Mouse (Mus musculus): Measurements from ENCODE around the gene Lexm. TPM values are rescaled to one million over a fixed set of nuclear protein-coding genes. Genes with fewer than 3 reads are reported as not detected.

Gene Lexm
- polyA plus RNA-seq, 1 experiment from 2014 or later: not detected

- ATAC-seq (ENCODE audit: low FRiP score): no peak
- WGBS: 85% methylated on average over 4 of the region's 4 CpGs
Observed at GRCm38 (mm10) chr4:106597741-106598140, 19.3 kb downstream of the Lexm start.

DNA sequence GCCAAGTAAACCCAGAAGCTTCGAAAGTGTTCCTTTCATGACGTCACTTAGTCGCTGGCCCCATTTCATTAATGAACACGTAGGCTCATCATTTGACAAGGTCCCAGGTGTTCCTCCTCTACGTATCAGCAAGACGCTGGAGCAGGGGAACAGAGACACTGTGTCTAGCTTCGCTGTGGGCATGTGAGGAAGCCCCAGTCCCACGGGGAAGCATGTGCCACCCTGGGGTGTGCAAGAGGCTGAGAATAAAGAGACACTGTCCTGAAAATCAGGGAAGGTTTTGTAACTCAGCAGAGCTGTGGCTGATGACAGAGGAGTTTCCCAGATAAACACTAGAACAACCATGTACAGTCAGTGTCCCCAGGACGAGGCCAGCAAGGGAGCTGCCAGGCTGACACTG is 20.0 kb downstream of the Lexm start:
- no peaks in the 10 kb centered on the region for H3K27me3 ChIP-seq (ENCODE audit: control insufficient read depth, insufficient read depth, low read length)
- 71% methylated on average over 9 of the region's 9 CpGs for whole genome bisulfite sequencing
- no peaks in the 10 kb centered on the region for H3K36me3 ChIP-seq (replicated peaks; ENCODE audit: control insufficient read depth, insufficient read depth)
- no peaks in the 10 kb centered on the region for H3K4me1 ChIP-seq (replicated peaks; ENCODE audit: control insufficient read depth, insufficient read depth, low read length)
- no peaks in the 10 kb centered on the region for H3K9me3 ChIP-seq (ENCODE audit: control insufficient read depth, low read length)
- no peak overlapping the region for H3K4me3 ChIP-seq (replicated peaks; ENCODE audit: low read length)
- ATAC-seq (ENCODE audit: low FRiP score): no peak
- no peak for DNase-seq (ENCODE audit: low spot score)
- H3K27ac ChIP-seq: no peak overlapping the region
- H3K9ac ChIP-seq: no peak overlapping the region
- no peak overlapping the region for H3K4me2 ChIP-seq (replicated peaks)

More at GRCm38 (mm10) chr4:106597741-106598140, 19.3 kb downstream of the Lexm start:
- DNase-seq (ENCODE audit: low spot score): no peak
- Histone ChIP-seq H3K27ac (no peak overlapping the region), H3K36me3 (replicated peaks; ENCODE audit: control insufficient read depth, insufficient read depth) (no peaks in the 10 kb centered on the region), H3K9ac (no peak overlapping the region), H3K4me2 (replicated peaks) (no peak overlapping the region), H3K9me3 (ENCODE audit: control insufficient read depth, low read length) (no peaks in the 10 kb centered on the region), H3K27me3 (ENCODE audit: control insufficient read depth, insufficient read depth, low read length) (no peaks in the 10 kb centered on the region), H3K4me3 (replicated peaks; ENCODE audit: low read length) (no peak overlapping the region), H3K4me1 (replicated peaks; ENCODE audit: control insufficient read depth, insufficient read depth, low read length) (no peaks in the 10 kb centered on the region)

DNA sequence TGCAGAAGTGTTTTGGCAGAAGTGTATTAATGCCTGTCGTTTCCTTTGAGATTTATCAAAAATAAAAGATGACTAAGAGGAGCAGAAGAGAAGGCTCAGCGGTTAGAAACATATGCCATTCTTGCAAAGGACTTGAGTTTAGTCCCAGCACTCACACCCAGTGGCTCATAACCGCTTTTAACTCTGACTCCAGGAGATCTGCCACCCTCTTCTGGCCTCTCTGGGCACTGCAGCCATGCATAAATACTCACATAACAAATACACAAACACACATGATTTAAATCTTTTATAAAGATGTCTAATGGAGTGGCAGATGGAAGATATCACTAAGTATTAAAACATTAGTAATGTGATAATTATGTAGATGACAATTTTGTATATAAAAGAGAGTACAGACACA is 20.8 kb downstream of the Lexm start:
- H3K27me3 ChIP-seq (ENCODE audit: control insufficient read depth, insufficient read depth, low read length): no peaks in the 10 kb centered on the region
- no peak overlapping the region for H3K4me3 ChIP-seq (replicated peaks; ENCODE audit: low read length)
- ATAC-seq (ENCODE audit: low FRiP score): no peak
- H3K9me3 ChIP-seq (ENCODE audit: control insufficient read depth, low read length): no peaks in the 10 kb centered on the region
- WGBS: 58% methylated on average over 3 of the region's 3 CpGs
- H3K4me1 ChIP-seq (replicated peaks; ENCODE audit: control insufficient read depth, insufficient read depth, low read length): no peaks in the 10 kb centered on the region
- no peak overlapping the region for H3K9ac ChIP-seq
- H3K36me3 ChIP-seq (replicated peaks; ENCODE audit: control insufficient read depth, insufficient read depth): no peaks in the 10 kb centered on the region
- H3K27ac ChIP-seq: no peak overlapping the region
- no peak for DNase-seq (ENCODE audit: low spot score)
- H3K4me2 ChIP-seq (replicated peaks): no peak overlapping the region

DNA sequence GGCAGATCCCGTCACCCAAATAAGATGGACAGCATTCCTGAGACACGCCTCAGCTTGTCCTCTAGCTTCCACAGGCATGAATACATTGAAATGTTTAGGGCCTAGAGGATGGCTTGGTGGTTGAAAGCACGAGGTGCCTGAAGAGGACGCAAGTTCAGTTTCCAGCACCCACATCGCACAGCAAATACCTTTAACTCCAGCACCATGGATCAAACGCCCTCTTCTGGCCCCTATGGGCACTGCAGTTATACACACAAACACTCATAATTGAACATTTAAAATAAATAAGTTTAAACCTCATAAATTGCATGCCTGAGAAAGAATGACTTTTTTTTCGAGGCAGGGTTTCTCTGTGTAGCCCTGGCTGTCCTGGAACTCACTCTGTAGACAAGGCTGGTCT is 23.4 kb downstream of the Lexm start:
- Histone ChIP-seq H3K4me2 (replicated peaks) (no peak overlapping the region), H3K36me3 (replicated peaks; ENCODE audit: control insufficient read depth, insufficient read depth) (peaks cover 17% of the 10 kb centered on the region), H3K9ac (no peak overlapping the region), H3K4me3 (replicated peaks; ENCODE audit: low read length) (no peak overlapping the region), H3K4me1 (replicated peaks; ENCODE audit: control insufficient read depth, insufficient read depth, low read length) (no peaks in the 10 kb centered on the region), H3K9me3 (ENCODE audit: control insufficient read depth, low read length) (no peaks in the 10 kb centered on the region), H3K27me3 (ENCODE audit: control insufficient read depth, insufficient read depth, low read length) (no peaks in the 10 kb centered on the region), H3K27ac (no peak overlapping the region)
- WGBS: 64% methylated on average over 7 of the region's 7 CpGs
- DNase-seq (ENCODE audit: low spot score): no peak
- no peak for ATAC-seq (ENCODE audit: low FRiP score)

- WGBS: 91% methylated on average over 9 of the region's 9 CpGs
- Histone ChIP-seq H3K4me3 (replicated peaks; ENCODE audit: low read length) (no peak overlapping the region), H3K9me3 (ENCODE audit: control insufficient read depth, low read length) (no peaks in the 10 kb centered on the region), H3K9ac (no peak overlapping the region), H3K27ac (no peak overlapping the region), H3K4me1 (replicated peaks; ENCODE audit: control insufficient read depth, insufficient read depth, low read length) (no peaks in the 10 kb centered on the region), H3K27me3 (ENCODE audit: control insufficient read depth, insufficient read depth, low read length) (no peaks in the 10 kb centered on the region), H3K36me3 (replicated peaks; ENCODE audit: control insufficient read depth, insufficient read depth) (peaks cover 44% of the 10 kb centered on the region), H3K4me2 (replicated peaks) (no peak overlapping the region)
- ATAC-seq (ENCODE audit: low FRiP score) (no peak), DNase-seq (ENCODE audit: low spot score) (no peak)
Observed at GRCm38 (mm10) chr4:106590871-106591270, 26.2 kb downstream of the Lexm start.

DNA sequence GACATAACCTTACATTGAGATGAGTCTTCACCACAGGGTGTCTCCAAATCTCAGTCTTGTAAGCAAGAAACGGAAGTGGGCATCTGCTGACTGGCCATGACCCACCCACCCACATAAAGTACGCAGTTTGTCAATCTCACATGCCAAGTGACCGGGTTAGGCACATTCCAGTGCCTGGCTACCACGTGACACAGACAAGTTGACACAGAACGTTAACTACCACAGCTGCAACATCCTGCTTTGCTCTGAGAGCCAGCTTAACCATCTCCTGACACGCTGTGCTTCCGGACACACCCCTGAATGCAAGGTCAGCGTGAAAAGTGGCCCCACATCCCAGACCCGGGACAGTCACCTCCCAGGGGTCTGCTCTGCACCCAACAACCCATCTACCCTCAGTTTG is 26.9 kb downstream of the Lexm start:
- no peaks in the 10 kb centered on the region for H3K9me3 ChIP-seq (ENCODE audit: control insufficient read depth, low read length)
- DNase-seq (ENCODE audit: low spot score) (no peak), ATAC-seq (ENCODE audit: low FRiP score) (no peak)
- H3K36me3 ChIP-seq (replicated peaks; ENCODE audit: control insufficient read depth, insufficient read depth): peaks cover 51% of the 10 kb centered on the region
- H3K4me3 ChIP-seq (replicated peaks; ENCODE audit: low read length): no peak overlapping the region
- no peak overlapping the region for H3K27ac ChIP-seq
- no peaks in the 10 kb centered on the region for H3K27me3 ChIP-seq (ENCODE audit: control insufficient read depth, insufficient read depth, low read length)
- no peaks in the 10 kb centered on the region for H3K4me1 ChIP-seq (replicated peaks; ENCODE audit: control insufficient read depth, insufficient read depth, low read length)
- no peak overlapping the region for H3K4me2 ChIP-seq (replicated peaks)
- WGBS: 81% methylated on average over 9 of the region's 9 CpGs
- H3K9ac ChIP-seq: no peak overlapping the region

- WGBS: 95% methylated on average over 6 of the region's 6 CpGs
- H3K27me3 ChIP-seq (ENCODE audit: control insufficient read depth, insufficient read depth, low read length): no peaks in the 10 kb centered on the region
- H3K36me3 ChIP-seq (replicated peaks; ENCODE audit: control insufficient read depth, insufficient read depth): peaks cover 82% of the 10 kb centered on the region
- H3K9ac ChIP-seq: no peak overlapping the region
- no peak overlapping the region for H3K4me3 ChIP-seq (replicated peaks; ENCODE audit: low read length)
- H3K9me3 ChIP-seq (ENCODE audit: control insufficient read depth, low read length): no peaks in the 10 kb centered on the region
- no peaks in the 10 kb centered on the region for H3K4me1 ChIP-seq (replicated peaks; ENCODE audit: control insufficient read depth, insufficient read depth, low read length)
- ATAC-seq (ENCODE audit: low FRiP score) (no peak), DNase-seq (ENCODE audit: low spot score) (no peak)
- H3K4me2 ChIP-seq (replicated peaks): no peak overlapping the region
- no peak overlapping the region for H3K27ac ChIP-seq
Observed at GRCm38 (mm10) chr4:106587075-106587474, 30.0 kb downstream of the Lexm start.

GRCm38 (mm10) chr4:106584665-106585064 is 32.4 kb downstream of the Lexm start:
- WGBS: 82% methylated on average over 4 of the region's 4 CpGs
- peaks cover 99% of the 10 kb centered on the region for H3K36me3 ChIP-seq (replicated peaks; ENCODE audit: control insufficient read depth, insufficient read depth)
- H3K4me3 ChIP-seq (replicated peaks; ENCODE audit: low read length): no peak overlapping the region

DNA sequence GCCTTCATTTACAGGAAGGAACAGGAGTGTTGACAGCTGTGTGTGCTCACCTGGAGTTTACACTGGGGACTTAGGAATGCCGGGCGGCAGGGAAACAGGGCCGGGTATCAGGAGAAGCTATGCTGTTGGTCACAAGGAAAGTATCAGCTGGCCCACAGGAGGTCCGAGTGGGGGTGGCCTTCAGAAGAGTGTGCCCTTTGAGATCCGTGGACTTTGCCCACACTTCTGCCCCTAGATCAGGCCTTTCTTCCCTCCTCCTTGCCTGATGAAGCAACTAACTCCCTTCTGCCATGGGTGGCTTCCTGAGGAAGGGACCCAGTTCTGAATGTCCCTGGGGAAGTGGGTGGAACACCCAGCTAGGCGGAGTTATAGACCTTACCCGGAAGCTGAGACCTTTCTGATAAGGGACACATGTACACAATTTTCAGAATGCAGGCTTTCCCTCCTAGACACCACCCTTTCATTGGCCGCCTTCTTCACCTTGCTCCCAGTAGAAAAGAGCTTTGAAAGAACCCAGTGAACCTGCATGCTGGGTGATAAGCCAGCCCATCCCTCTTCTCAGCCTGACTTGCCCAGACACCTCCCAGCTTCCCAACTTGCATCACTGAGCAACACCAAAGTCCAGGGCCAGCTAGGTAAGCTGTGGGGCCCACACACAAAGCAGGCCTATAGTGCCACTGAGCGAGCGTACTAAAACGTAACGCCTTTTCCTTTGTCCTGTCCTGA is 34.5 kb downstream of the Lexm start:
- H3K36me3 ChIP-seq (replicated peaks; ENCODE audit: control insufficient read depth, insufficient read depth): peaks cover 97% of the 10 kb centered on the region
- H3K4me3 ChIP-seq (replicated peaks; ENCODE audit: low read length): no peak overlapping the region
- no peaks in the 10 kb centered on the region for H3K27me3 ChIP-seq (ENCODE audit: control insufficient read depth, insufficient read depth, low read length)
- H3K27ac ChIP-seq: no peak overlapping the region
- H3K9ac ChIP-seq: no peak overlapping the region
- no peaks in the 10 kb centered on the region for H3K9me3 ChIP-seq (ENCODE audit: control insufficient read depth, low read length)
- H3K4me2 ChIP-seq (replicated peaks): no peak overlapping the region
- DNase-seq (ENCODE audit: low spot score) (no peak), ATAC-seq (ENCODE audit: low FRiP score) (no peak)
- 93% methylated on average over 12 of the region's 12 CpGs for WGBS
- H3K4me1 ChIP-seq (replicated peaks; ENCODE audit: control insufficient read depth, insufficient read depth, low read length): no peaks in the 10 kb centered on the region

More at GRCm38 (mm10) chr4:106584665-106585064, 32.4 kb downstream of the Lexm start:
- no peak for DNase-seq (ENCODE audit: low spot score)
- Histone ChIP-seq H3K4me1 (replicated peaks; ENCODE audit: control insufficient read depth, insufficient read depth, low read length) (no peaks in the 10 kb centered on the region), H3K9me3 (ENCODE audit: control insufficient read depth, low read length) (no peaks in the 10 kb centered on the region), H3K27ac (no peak overlapping the region), H3K9ac (no peak overlapping the region), H3K4me2 (replicated peaks) (no peak overlapping the region), H3K27me3 (ENCODE audit: control insufficient read depth, insufficient read depth, low read length) (no peaks in the 10 kb centered on the region)
- no peak for ATAC-seq (ENCODE audit: low FRiP score)

DNA sequence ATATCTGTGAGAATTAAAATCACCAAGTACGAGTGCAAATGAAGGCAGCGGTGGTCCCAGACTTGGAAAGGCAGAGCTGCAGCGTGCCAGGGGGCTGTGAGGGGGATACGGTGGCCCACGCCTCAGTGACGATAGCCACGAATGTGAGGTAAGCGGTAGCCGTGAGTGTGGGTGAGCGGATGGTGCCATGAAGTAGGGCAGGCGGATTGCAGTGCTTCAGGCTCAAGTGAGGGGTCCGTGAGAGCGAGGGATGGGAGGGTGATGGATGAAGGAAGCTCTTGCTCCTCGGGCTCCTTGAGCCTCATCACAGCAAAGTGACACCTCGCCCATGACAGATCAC is 35.2 kb downstream of the Lexm start:
- ATAC-seq (ENCODE audit: low FRiP score) (no peak), DNase-seq (ENCODE audit: low spot score) (no peak)
- no peak overlapping the region for H3K27ac ChIP-seq
- H3K36me3 ChIP-seq (replicated peaks; ENCODE audit: control insufficient read depth, insufficient read depth): peaks cover 98% of the 10 kb centered on the region
- H3K4me1 ChIP-seq (replicated peaks; ENCODE audit: control insufficient read depth, insufficient read depth, low read length): no peaks in the 10 kb centered on the region
- 94% methylated on average over 15 of the region's 15 CpGs for WGBS
- H3K27me3 ChIP-seq (ENCODE audit: control insufficient read depth, insufficient read depth, low read length): no peaks in the 10 kb centered on the region
- no peak overlapping the region for H3K4me2 ChIP-seq (replicated peaks)
- no peaks in the 10 kb centered on the region for H3K9me3 ChIP-seq (ENCODE audit: control insufficient read depth, low read length)
- no peak overlapping the region for H3K9ac ChIP-seq
- no peak overlapping the region for H3K4me3 ChIP-seq (replicated peaks; ENCODE audit: low read length)
